Mouse (Mus musculus): ENCODE measurements around the gene Cd109.

Gene Cd109

GRCm38 (mm10) chr9:78641386-78641785 is 26.0 kb downstream of the Cd109 start:
- DNase-seq (ENCODE audit: low spot score), result no peak

GRCm38 (mm10) chr9:78646008-78646777 is 30.8 kb downstream of the Cd109 start:
- DNase-seq (ENCODE audit: low spot score), result peak; percentile 24

GRCm38 (mm10) chr9:78648641-78649040 is 33.3 kb downstream of the Cd109 start:
- DNase-seq (ENCODE audit: low spot score), result no peak

GRCm38 (mm10) chr9:78649398-78649797 is 34.1 kb downstream of the Cd109 start:
- no peak for DNase-seq (ENCODE audit: low spot score)

GRCm38 (mm10) chr9:78657564-78657963 is 42.2 kb downstream of the Cd109 start:
- no peak for DNase-seq (ENCODE audit: low spot score)

GRCm38 (mm10) chr9:78671446-78671985 is 56.2 kb downstream of the Cd109 start:
- no peak for DNase-seq (ENCODE audit: low spot score)

GRCm38 (mm10) chr9:78700691-78701090 is 85.3 kb downstream of the Cd109 start:
- DNase-seq (ENCODE audit: low spot score), result peak; percentile 42

GRCm38 (mm10) chr9:78702509-78703239 is 87.3 kb downstream of the Cd109 start:
- DNase-seq (ENCODE audit: low spot score), result no peak

GRCm38 (mm10) chr9:78720888-78721798 is 105.8 kb downstream of the Cd109 start:
- no peak for DNase-seq (ENCODE audit: low spot score)

- no peak for DNase-seq (ENCODE audit: low spot score)
Observed at GRCm38 (mm10) chr9:78731931-78732330, 116.6 kb downstream of the Cd109 start.

GRCm38 (mm10) chr9:78735519-78735918 is 120.2 kb downstream of the Cd109 start:
- DNase-seq (ENCODE audit: low spot score), result no peak

GRCm38 (mm10) chr9:78742012-78742411 is 126.7 kb downstream of the Cd109 start:
- DNase-seq (ENCODE audit: low spot score), result no peak

- DNase-seq (ENCODE audit: low spot score), result no peak
Observed at GRCm38 (mm10) chr9:78750246-78750645, 134.9 kb downstream of the Cd109 start.

All from layer of hippocampus, adult 9-10 months (tissue).